Mouse (Mus musculus): ENCODE data around the gene Cd79a. TPM values are rescaled to one million over a fixed set of nuclear protein-coding genes. Genes with fewer than 3 reads are reported as not detected.

Gene Cd79a
- polyA plus RNA-seq (2012; ENCODE audit: insufficient read depth, low replicate concordance), result 0.50 TPM in 1 of 2 replicates, not detected in the other

GRCm38 (mm10) chr7:24897224-24897623 is at the start of gene Cd79a:
Cd79a (plus strand) TSS chr7:24897381.
- Histone ChIP-seq H3K27me3 (replicated peaks) (no peaks in the 10 kb centered on the region), H3K9me3 (no peaks in the 10 kb centered on the region), H3K4me1 (peaks cover 23% of the 10 kb centered on the region), H3K4me3 (replicated peaks) (no peak within 1 kb of the TSS), H3K36me3 (replicated peaks; ENCODE audit: low read length) (peaks cover 2% of the 10 kb centered on the region)
- TF ChIP-seq GATA1 (IDR thresholded peaks at IDR 0.05; ENCODE audit: borderline replicate concordance, low read length), result no peak
- TF ChIP-seq FLI1 (IDR thresholded peaks at IDR 0.05; ENCODE audit: low read length), result no peak

GRCm38 (mm10) chr7:24850162-24850561 is 47.0 kb upstream of the Cd79a start:
- no peak for TF ChIP-seq GATA1 (IDR thresholded peaks at IDR 0.05; ENCODE audit: borderline replicate concordance, low read length)
- TF ChIP-seq FLI1 (IDR thresholded peaks at IDR 0.05; ENCODE audit: low read length), result no peak
- H3K4me3 ChIP-seq (replicated peaks), result peak overlapping the region; percentile 66

GRCm38 (mm10) chr7:24850899-24851303 is 46.3 kb upstream of the Cd79a start:
- Histone ChIP-seq H3K36me3 (replicated peaks; ENCODE audit: low read length) (no peaks in the 10 kb centered on the region), H3K9me3 (no peaks in the 10 kb centered on the region), H3K27me3 (replicated peaks) (no peaks in the 10 kb centered on the region), H3K4me1 (peaks cover 75% of the 10 kb centered on the region), H3K4me3 (replicated peaks) (peak overlapping the region; percentile 87)
- no peak for TF ChIP-seq GATA1 (IDR thresholded peaks at IDR 0.05; ENCODE audit: borderline replicate concordance, low read length)

More at GRCm38 (mm10) chr7:24850162-24850561, 47.0 kb upstream of the Cd79a start:
- no peaks in the 10 kb centered on the region for H3K9me3 ChIP-seq
- H3K4me1 ChIP-seq, result peaks cover 75% of the 10 kb centered on the region
- no peaks in the 10 kb centered on the region for H3K36me3 ChIP-seq (replicated peaks; ENCODE audit: low read length)
- no peaks in the 10 kb centered on the region for H3K27me3 ChIP-seq (replicated peaks)

GRCm38 (mm10) chr7:24851596-24852325 is 45.4 kb upstream of the Cd79a start:
- Histone ChIP-seq H3K9me3 (no peaks in the 10 kb centered on the region), H3K27me3 (replicated peaks) (no peaks in the 10 kb centered on the region), H3K36me3 (replicated peaks; ENCODE audit: low read length) (no peaks in the 10 kb centered on the region), H3K4me3 (replicated peaks) (peak overlapping the region; percentile 85), H3K4me1 (peaks cover 75% of the 10 kb centered on the region)
- TF ChIP-seq FLI1 (IDR thresholded peaks at IDR 0.05; ENCODE audit: low read length), result no peak

GRCm38 (mm10) chr7:24852557-24853232 is 44.5 kb upstream of the Cd79a start:
- no peaks in the 10 kb centered on the region for H3K27me3 ChIP-seq (replicated peaks)
- H3K4me3 ChIP-seq (replicated peaks), result peak overlapping the region; percentile 85
- H3K4me1 ChIP-seq, result peaks cover 82% of the 10 kb centered on the region
- no peaks in the 10 kb centered on the region for H3K9me3 ChIP-seq
- TF ChIP-seq GATA1 (IDR thresholded peaks at IDR 0.05; ENCODE audit: borderline replicate concordance, low read length) (no peak), FLI1 (IDR thresholded peaks at IDR 0.05; ENCODE audit: low read length) (no peak)
- no peaks in the 10 kb centered on the region for H3K36me3 ChIP-seq (replicated peaks; ENCODE audit: low read length)

- H3K9me3 ChIP-seq, result no peaks in the 10 kb centered on the region
- H3K27me3 ChIP-seq (replicated peaks), result no peaks in the 10 kb centered on the region
- TF ChIP-seq GATA1 (IDR thresholded peaks at IDR 0.05; ENCODE audit: borderline replicate concordance, low read length) (no peak), FLI1 (IDR thresholded peaks at IDR 0.05; ENCODE audit: low read length) (no peak)
- H3K36me3 ChIP-seq (replicated peaks; ENCODE audit: low read length), result no peaks in the 10 kb centered on the region
- no peak overlapping the region for H3K4me3 ChIP-seq (replicated peaks)
- peaks cover 85% of the 10 kb centered on the region for H3K4me1 ChIP-seq
Measured at GRCm38 (mm10) chr7:24853233-24853563, 44.0 kb upstream of the Cd79a start.

- TF ChIP-seq GATA1 (IDR thresholded peaks at IDR 0.05; ENCODE audit: borderline replicate concordance, low read length), result no peak
- TF ChIP-seq FLI1 (IDR thresholded peaks at IDR 0.05; ENCODE audit: low read length), result no peak
- Histone ChIP-seq H3K27me3 (replicated peaks) (no peaks in the 10 kb centered on the region), H3K9me3 (no peaks in the 10 kb centered on the region), H3K4me3 (replicated peaks) (peak overlapping the region; percentile 74), H3K4me1 (peaks cover 85% of the 10 kb centered on the region), H3K36me3 (replicated peaks; ENCODE audit: low read length) (no peaks in the 10 kb centered on the region)
Measured at GRCm38 (mm10) chr7:24853695-24854094, 43.5 kb upstream of the Cd79a start.

GRCm38 (mm10) chr7:24856460-24857120 is 40.6 kb upstream of the Cd79a start:
- Histone ChIP-seq H3K9me3 (no peaks in the 10 kb centered on the region), H3K36me3 (replicated peaks; ENCODE audit: low read length) (no peaks in the 10 kb centered on the region), H3K4me1 (peaks cover 72% of the 10 kb centered on the region), H3K27me3 (replicated peaks) (peaks cover 3% of the 10 kb centered on the region), H3K4me3 (replicated peaks) (no peak overlapping the region)
- TF ChIP-seq GATA1 (IDR thresholded peaks at IDR 0.05; ENCODE audit: borderline replicate concordance, low read length) (no peak), FLI1 (IDR thresholded peaks at IDR 0.05; ENCODE audit: low read length) (no peak)

GRCm38 (mm10) chr7:24859234-24859633 is 37.9 kb upstream of the Cd79a start:
- no peaks in the 10 kb centered on the region for H3K9me3 ChIP-seq
- peaks cover 57% of the 10 kb centered on the region for H3K4me1 ChIP-seq
- peak overlapping the region; percentile 38 for H3K4me3 ChIP-seq (replicated peaks)
- peaks cover 3% of the 10 kb centered on the region for H3K27me3 ChIP-seq (replicated peaks)
- no peaks in the 10 kb centered on the region for H3K36me3 ChIP-seq (replicated peaks; ENCODE audit: low read length)
- no peak for TF ChIP-seq GATA1 (IDR thresholded peaks at IDR 0.05; ENCODE audit: borderline replicate concordance, low read length)
- TF ChIP-seq FLI1 (IDR thresholded peaks at IDR 0.05; ENCODE audit: low read length), result no peak

GRCm38 (mm10) chr7:24861913-24862312 is 35.3 kb upstream of the Cd79a start, which contains the start of gene Gm9844:
Gm9844 (plus strand) TSS chr7:24862213.
- peaks cover 42% of the 10 kb centered on the region for H3K4me1 ChIP-seq
- no peak for TF ChIP-seq FLI1 (IDR thresholded peaks at IDR 0.05; ENCODE audit: low read length)
- no peak for TF ChIP-seq GATA1 (IDR thresholded peaks at IDR 0.05; ENCODE audit: borderline replicate concordance, low read length)
- no peaks in the 10 kb centered on the region for H3K36me3 ChIP-seq (replicated peaks; ENCODE audit: low read length)
- H3K27me3 ChIP-seq (replicated peaks), result peaks cover 13% of the 10 kb centered on the region
- no peak within 1 kb of the TSS for H3K4me3 ChIP-seq (replicated peaks)
- H3K9me3 ChIP-seq, result no peaks in the 10 kb centered on the region

Data from megakaryocyte, embryonic 14.5 days (primary cell).